Mouse (Mus musculus) left cerebral cortex, adult 11 months (tissue): Measurements from ENCODE around the gene Grb14.

Experiments used
- DNase-seq: peaks from one replicate; pipeline ENCODE4 v3.0.0; 2022; ENCODE audit warnings: low spot score

Gene Grb14

GRCm38 (mm10) chr2:64878275-64878674, 146.5 kb downstream of the Grb14 start:
- DNase-seq = no peak
